7 mouse cellular contexts compared by ENCODE assay signal in the genomic region with DNA sequence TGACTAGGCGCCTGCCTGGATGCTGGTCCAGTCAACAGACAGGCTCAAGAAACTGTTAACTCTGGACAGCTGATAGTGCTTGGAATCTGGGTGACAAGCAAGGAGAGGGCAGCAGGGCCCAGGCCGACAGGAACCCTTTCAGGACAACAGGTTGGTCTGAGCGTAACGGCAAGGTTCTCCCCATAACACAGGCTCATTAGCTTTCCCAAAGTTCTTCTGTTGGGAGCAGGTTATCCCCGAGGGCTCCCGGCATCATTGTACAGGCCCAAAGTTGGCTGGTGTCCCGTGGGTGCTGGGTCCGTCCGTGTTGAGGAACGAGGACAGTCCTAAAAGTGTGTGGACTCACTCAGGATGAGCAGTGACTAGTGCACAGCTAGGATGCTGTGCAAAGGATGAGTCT. TPM values are rescaled to one million over a fixed set of nuclear protein-coding genes. Genes with fewer than 3 reads are reported as not detected.
DNase-seq lines count a peak whose midpoint lies in the region; ATAC-seq and TF ChIP-seq lines count a peak whose summit lies in the region.

No protein-coding gene starts in this region.

- ATAC-seq in lung, postnatal 0 days: no peak
- no peak for ATAC-seq in forebrain, embryonic 14.5 days
- no peak for ATAC-seq in limb, embryonic 14.5 days (ENCODE audit: low FRiP score, low read depth)
- no peak for ATAC-seq in stomach, embryonic 16.5 days (ENCODE audit: insufficient read depth, low FRiP score)
- ATAC-seq in activated CD4-positive, CD25-positive, alpha-beta regulatory T cell, adult 4 months: no peak

- H3K4me1 ChIP-seq in lung, postnatal 0 days (ENCODE audit: insufficient read depth, low read depth, low read length): peaks cover 25% of the 10 kb centered on the region
- H3K4me1 ChIP-seq in forebrain, embryonic 14.5 days (ENCODE audit: control insufficient read depth, insufficient read depth, low read length): peaks cover 23% of the 10 kb centered on the region
- peaks cover 26% of the 10 kb centered on the region for H3K4me1 ChIP-seq in limb, embryonic 14.5 days (ENCODE audit: control insufficient read depth, insufficient read depth, low read length)
- peaks cover 32% of the 10 kb centered on the region for H3K4me1 ChIP-seq in stomach, embryonic 16.5 days (ENCODE audit: control insufficient read depth, insufficient read depth, low read length)

- H3K27me3 ChIP-seq in lung, postnatal 0 days (replicated peaks; ENCODE audit: insufficient read depth, low read length): no peaks in the 10 kb centered on the region
- peaks cover 21% of the 10 kb centered on the region for H3K27me3 ChIP-seq in forebrain, embryonic 14.5 days (replicated peaks; ENCODE audit: control insufficient read depth, insufficient read depth, low read length)
- H3K27me3 ChIP-seq in limb, embryonic 14.5 days (ENCODE audit: control insufficient read depth, insufficient read depth, low read length): no peaks in the 10 kb centered on the region
- H3K27me3 ChIP-seq in stomach, embryonic 16.5 days (ENCODE audit: control insufficient read depth, insufficient read depth, low read length): no peaks in the 10 kb centered on the region; the same call in 1 of the 2 replicates

- TF ChIP-seq EP300 in lung, postnatal 0 days (IDR thresholded peaks at IDR 0.05): no peak

- TF ChIP-seq CTCF in lung, postnatal 0 days (IDR thresholded peaks at IDR 0.05): no peak

- no peaks in the 10 kb centered on the region for H3K36me3 ChIP-seq in lung, postnatal 0 days (ENCODE audit: insufficient read depth, low read length)
- H3K36me3 ChIP-seq in forebrain, embryonic 14.5 days (ENCODE audit: control insufficient read depth, insufficient read depth, low read length): no peaks in the 10 kb centered on the region
- H3K36me3 ChIP-seq in limb, embryonic 14.5 days (ENCODE audit: control insufficient read depth, insufficient read depth, low read length): peaks cover 6% of the 10 kb centered on the region
- H3K36me3 ChIP-seq in stomach, embryonic 16.5 days (ENCODE audit: control insufficient read depth, insufficient read depth, low read length): no peaks in the 10 kb centered on the region

- 34% methylated on average over 10 of the region's 10 CpGs for WGBS in lung, postnatal 0 days
- WGBS in forebrain, embryonic 14.5 days: 9% methylated on average over 10 of the region's 10 CpGs
- WGBS in limb, embryonic 14.5 days: 7% methylated on average over 10 of the region's 10 CpGs
- WGBS in stomach, embryonic 16.5 days: 39% methylated on average over 10 of the region's 10 CpGs

- no peak overlapping the region for H3K9ac ChIP-seq in lung, postnatal 0 days (replicated peaks; ENCODE audit: low read depth)
- H3K9ac ChIP-seq in forebrain, embryonic 14.5 days (ENCODE audit: low read length): no peak overlapping the region
- H3K9ac ChIP-seq in limb, embryonic 14.5 days (ENCODE audit: low read depth, low read length, severe bottlenecking): peak overlapping the region; percentile 57
- peak overlapping the region; percentile 76 for H3K9ac ChIP-seq in stomach, embryonic 16.5 days (ENCODE audit: low read length)

- no peaks in the 10 kb centered on the region for H3K9me3 ChIP-seq in lung, postnatal 0 days (ENCODE audit: low read length)
- H3K9me3 ChIP-seq in forebrain, embryonic 14.5 days (replicated peaks; ENCODE audit: control insufficient read depth, low read length): no peaks in the 10 kb centered on the region
- no peaks in the 10 kb centered on the region for H3K9me3 ChIP-seq in limb, embryonic 14.5 days (ENCODE audit: control insufficient read depth, low read length)
- no peaks in the 10 kb centered on the region for H3K9me3 ChIP-seq in stomach, embryonic 16.5 days (replicated peaks; ENCODE audit: control insufficient read depth, low read length)

- no peak for DNase-seq in lung, postnatal 0 days (ENCODE audit: low spot score)
- DNase-seq in lung, postnatal 25 days (ENCODE audit: low spot score): no peak
- no peak for DNase-seq in forebrain, embryonic 14.5 days (ENCODE audit: low spot score)
- no peak for DNase-seq in limb, embryonic 14.5 days (ENCODE audit: low spot score)
- DNase-seq in yolk sac, embryonic 10.5 days (ENCODE audit: low spot score): no peak

- no peak for TF ChIP-seq POLR2A in limb, embryonic 14.5 days (IDR thresholded peaks at IDR 0.05; ENCODE audit: borderline replicate concordance, extremely low read depth, insufficient read depth, insufficient read length)

- no peak overlapping the region for H3K27ac ChIP-seq in lung, postnatal 0 days (ENCODE audit: low read length)
- H3K27ac ChIP-seq in forebrain, embryonic 14.5 days (ENCODE audit: low read depth, low read length): no peak overlapping the region
- peak overlapping the region; percentile 67; the same call in 1 of the 2 replicates for H3K27ac ChIP-seq in limb, embryonic 14.5 days (replicated peaks; ENCODE audit: low read depth, low read length)
- H3K27ac ChIP-seq in stomach, embryonic 16.5 days (ENCODE audit: low read length): peak overlapping the region; percentile 47

- H3K4me2 ChIP-seq in lung, postnatal 0 days (replicated peaks; ENCODE audit: low read depth, low read length): peak overlapping the region; percentile 73
- H3K4me2 ChIP-seq in forebrain, embryonic 14.5 days (ENCODE audit: low read length): peak overlapping the region; percentile 65
- peak overlapping the region; percentile 83 for H3K4me2 ChIP-seq in limb, embryonic 14.5 days (replicated peaks; ENCODE audit: low read depth, low read length, severe bottlenecking)
- peak overlapping the region; percentile 81 for H3K4me2 ChIP-seq in stomach, embryonic 16.5 days (ENCODE audit: low read depth, low read length)

- peak overlapping the region; percentile 45 for H3K4me3 ChIP-seq in lung, postnatal 0 days (ENCODE audit: low read depth, low read length)
- H3K4me3 ChIP-seq in forebrain, embryonic 14.5 days (ENCODE audit: low read depth, low read length): peak overlapping the region; percentile 43
- H3K4me3 ChIP-seq in limb, embryonic 14.5 days (replicated peaks; ENCODE audit: low read length): peak overlapping the region; percentile 56
- H3K4me3 ChIP-seq in stomach, embryonic 16.5 days (replicated peaks; ENCODE audit: low read length): peak overlapping the region; percentile 56

RNA-seq across cellular contexts. Expression of a gene that starts 1.6 kb away (rescaled TPM):
- polyA plus RNA-seq in lung, postnatal 0 days (2015; fragmentation: Nextera tagmentation; extraction: Ambion mirVana): 10.0 and 10.4 TPM in 2 replicates
- 3.8 and 5.6 TPM in 2 replicates for polyA plus RNA-seq in forebrain, embryonic 14.5 days (2014; fragmentation: Nextera tagmentation; extraction: Ambion mirVana)
- polyA plus RNA-seq in limb, embryonic 14.5 days (2012; rRNA removed): 69.5 and 111 TPM in 2 replicates
- 36.3 and 36.4 TPM in 2 replicates for polyA plus RNA-seq in limb, embryonic 14.5 days (2014; fragmentation: Nextera tagmentation; extraction: Ambion mirVana)
- 53.5 and 64.3 TPM in 2 replicates for polyA plus RNA-seq in stomach, embryonic 16.5 days (2015; fragmentation: Nextera tagmentation; extraction: Ambion mirVana)
- polyA plus RNA-seq in activated CD4-positive, CD25-positive, alpha-beta regulatory T cell, adult 4 months (2017; shearing (Covaris generic)): 1 to 10 TPM; 3.8 to 4.0 TPM

RNA-seq across cellular contexts. Expression of a gene that starts 17.2 kb away (rescaled TPM):
- 3.4 and 3.7 TPM in 2 replicates for polyA plus RNA-seq in lung, postnatal 0 days (2015; fragmentation: Nextera tagmentation; extraction: Ambion mirVana)
- 5.0 and 6.5 TPM in 2 replicates for polyA plus RNA-seq in forebrain, embryonic 14.5 days (2014; fragmentation: Nextera tagmentation; extraction: Ambion mirVana)
- polyA plus RNA-seq in limb, embryonic 14.5 days (2012; rRNA removed): 5.4 and 7.1 TPM in 2 replicates
- polyA plus RNA-seq in limb, embryonic 14.5 days (2014; fragmentation: Nextera tagmentation; extraction: Ambion mirVana): 3.8 and 5.1 TPM in 2 replicates
- 5.2 and 5.3 TPM in 2 replicates for polyA plus RNA-seq in stomach, embryonic 16.5 days (2015; fragmentation: Nextera tagmentation; extraction: Ambion mirVana)
- polyA plus RNA-seq in activated CD4-positive, CD25-positive, alpha-beta regulatory T cell, adult 4 months (2017; shearing (Covaris generic)): under 1 TPM; 0.41 to 0.46 TPM

RNA-seq across cellular contexts. Expression of a gene that starts 41.3 kb away (rescaled TPM):
- 83.7 and 84.4 TPM in 2 replicates for polyA plus RNA-seq in lung, postnatal 0 days (2015; fragmentation: Nextera tagmentation; extraction: Ambion mirVana)
- polyA plus RNA-seq in forebrain, embryonic 14.5 days (2014; fragmentation: Nextera tagmentation; extraction: Ambion mirVana): 51.5 and 59.6 TPM in 2 replicates
- polyA plus RNA-seq in limb, embryonic 14.5 days (2012; rRNA removed): 140 and 148 TPM in 2 replicates
- polyA plus RNA-seq in limb, embryonic 14.5 days (2014; fragmentation: Nextera tagmentation; extraction: Ambion mirVana): 65.8 and 74.9 TPM in 2 replicates
- 104 and 114 TPM in 2 replicates for polyA plus RNA-seq in stomach, embryonic 16.5 days (2015; fragmentation: Nextera tagmentation; extraction: Ambion mirVana)
- polyA plus RNA-seq in activated CD4-positive, CD25-positive, alpha-beta regulatory T cell, adult 4 months (2017; shearing (Covaris generic)): 10 to 100 TPM; 57.0 to 62.6 TPM

Comparison
In these comparisons a context has a peak if more than half of its experiments do, and no peak if none do; other contexts are left out.
1. H3K27ac ChIP-seq: peak in limb, embryonic 14.5 days (single experiment) and stomach, embryonic 16.5 days (single experiment); none in lung, postnatal 0 days (single experiment) and forebrain, embryonic 14.5 days (single experiment).
2. H3K9ac ChIP-seq: peak in limb, embryonic 14.5 days (single experiment) and stomach, embryonic 16.5 days (single experiment); none in lung, postnatal 0 days (single experiment) and forebrain, embryonic 14.5 days (single experiment).
3. Peak in every context shown above with its lines, with median percentiles within 50 percentile points of each other: H3K4me2 ChIP-seq and H3K4me3 ChIP-seq.